Mouse (Mus musculus) hindbrain, embryonic 15.5 days (tissue): ENCODE results near the gene Sufu. TPM values are rescaled to one million over a fixed set of nuclear protein-coding genes. Genes with fewer than 3 reads are reported as not detected.

ENCODE experiments used
- ATAC-seq: fragments of 200-750 bp; cut with Nextera tagmentation; 2 replicates; pipeline ENCODE4 v1.8.0; 2017; ENCODE audit warnings: low read depth, moderate number of reproducible peaks, moderate TSS enrichment; ENCODE audit not compliant: low FRiP score
- H3K27ac ChIP-seq: fragments of 300-500 bp; sonication (generic); replicated peaks from 2 replicates; pipeline ENCODE4 v1.5.1; 2015; ENCODE audit warnings: mild to moderate bottlenecking, inconsistent platforms
- H3K27me3 ChIP-seq: fragments of 300-500 bp; sonication (generic); 2 replicates; pipeline ENCODE4 v1.6.1; 2015; ENCODE audit warnings: control low read depth, inconsistent platforms
- H3K36me3 ChIP-seq: fragments of 300-500 bp; sonication (generic); 2 replicates; pipeline ENCODE4 v1.6.1; 2015; ENCODE audit warnings: control low read depth, inconsistent platforms
- H3K4me1 ChIP-seq: fragments of 300-500 bp; sonication (generic); replicated peaks from 2 replicates; pipeline ENCODE4 v1.6.1; 2015; ENCODE audit warnings: control low read depth, inconsistent platforms
- H3K4me2 ChIP-seq: fragments of 300-500 bp; sonication (generic); 2 replicates; pipeline ENCODE4 v1.6.1; 2015; ENCODE audit warnings: moderate library complexity, mild to moderate bottlenecking, inconsistent platforms
- H3K4me3 ChIP-seq: fragments of 300-500 bp; sonication (generic); 2 replicates; pipeline ENCODE4 v1.5.1; 2015; ENCODE audit warnings: mild to moderate bottlenecking, inconsistent platforms
- H3K9ac ChIP-seq: fragments of 300-500 bp; sonication (generic); 2 replicates; pipeline ENCODE4 v1.6.1; 2015; ENCODE audit warnings: inconsistent platforms
- H3K9me3 ChIP-seq: fragments of 300-500 bp; sonication (generic); 2 replicates; pipeline ENCODE4 v1.6.1; 2016; ENCODE audit warnings: control low read depth, inconsistent platforms
- WGBS: fragments of 180-500 bp; shearing (Covaris S2); methylation state at CpG from one replicate; pipeline ENCODE4 v1.1.7; 2015; 5-methylcytosine and 5-hydroxymethylcytosine counted together
- polyA plus RNA-seq: library from polyadenylated mRNA; unstranded; fragments of >200 nt; fragmentation: Nextera tagmentation; extraction: Ambion mirVana; gene quantifications from 2 replicates; pipeline ENCODE4 v1.2.1, GENCODE M21; 2015

Sufu gene
- polyA plus RNA-seq, 1 experiment from 2014 or later, result 24.7 TPM

GRCm38 (mm10) chr19:46504085-46504552 lies 107.4 kb downstream of the Sufu start:
- Histone ChIP-seq H3K4me2 (peak overlapping the region; percentile 90), H3K9me3 (no peaks in the 10 kb centered on the region), H3K27me3 (no peaks in the 10 kb centered on the region), H3K9ac (peak overlapping the region; percentile 98), H3K36me3 (0 out of 2 replicates have a peak, but pooled peaks cover 5% of the 10 kb centered on the region), H3K27ac (peak overlapping the region; percentile 100), H3K4me1 (peaks cover 54% of the 10 kb centered on the region), H3K4me3 (peak overlapping the region; percentile 88)
- WGBS, result 0% methylated on average over 4 of the region's 4 CpGs
- ATAC-seq, result no peak

GRCm38 (mm10) chr19:46504822-46505417 lies 108.2 kb downstream of the Sufu start:
- 45% methylated on average over 9 of the region's 9 CpGs for WGBS
- Histone ChIP-seq H3K4me1 (peaks cover 62% of the 10 kb centered on the region), H3K27ac (peak overlapping the region; percentile 100)

GRCm38 (mm10) chr19:46505646-46506371 lies 109.1 kb downstream of the Sufu start:
- H3K27me3 ChIP-seq, result no peaks in the 10 kb centered on the region
- peak overlapping the region; percentile 88 for H3K4me3 ChIP-seq
- peak overlapping the region; percentile 15 for H3K9ac ChIP-seq
- 0 out of 2 replicates have a peak, but pooled peaks cover 9% of the 10 kb centered on the region for H3K36me3 ChIP-seq
- peak overlapping the region; percentile 100 for H3K27ac ChIP-seq
- peaks cover 71% of the 10 kb centered on the region for H3K4me1 ChIP-seq
- no peak for ATAC-seq
- H3K9me3 ChIP-seq, result no peaks in the 10 kb centered on the region
- 64% methylated on average over 8 of the region's 8 CpGs for WGBS
- peak overlapping the region; percentile 90 for H3K4me2 ChIP-seq

More at GRCm38 (mm10) chr19:46504822-46505417, 108.2 kb downstream of the Sufu start:
- H3K36me3 ChIP-seq, result 0 out of 2 replicates have a peak, but pooled peaks cover 5% of the 10 kb centered on the region
- H3K4me3 ChIP-seq, result peak overlapping the region; percentile 88
- no peaks in the 10 kb centered on the region for H3K9me3 ChIP-seq
- H3K4me2 ChIP-seq, result peak overlapping the region; percentile 90
- no peaks in the 10 kb centered on the region for H3K27me3 ChIP-seq
- ATAC-seq, result no peak
- H3K9ac ChIP-seq, result peak overlapping the region; percentile 98

- Histone ChIP-seq H3K27me3 (no peaks in the 10 kb centered on the region), H3K36me3 (0 out of 2 replicates have a peak, but pooled peaks cover 11% of the 10 kb centered on the region), H3K9me3 (no peaks in the 10 kb centered on the region), H3K4me2 (peak overlapping the region; percentile 90), H3K9ac (peak overlapping the region; percentile 15), H3K4me3 (peak overlapping the region; percentile 88), H3K27ac (peak overlapping the region; percentile 100), H3K4me1 (peaks cover 76% of the 10 kb centered on the region)
- WGBS, result 20% methylated on average over 3 of the region's 3 CpGs
- ATAC-seq, result no peak
These were observed 109.6 kb downstream of the Sufu start for GRCm38 (mm10) chr19:46506372-46506717.

- peak overlapping the region; percentile 90 for H3K4me2 ChIP-seq
- 0 out of 2 replicates have a peak overlapping the region, but pooled peaks have one; percentile 15 for H3K9ac ChIP-seq
- H3K4me3 ChIP-seq, result peak overlapping the region; percentile 88
- H3K36me3 ChIP-seq, result 0 out of 2 replicates have a peak, but pooled peaks cover 20% of the 10 kb centered on the region
- H3K27me3 ChIP-seq, result no peaks in the 10 kb centered on the region
- peak; percentile 16; the same call in 1 of the 2 replicates for ATAC-seq
- no peaks in the 10 kb centered on the region for H3K9me3 ChIP-seq
- peak overlapping the region; percentile 100 for H3K27ac ChIP-seq
- 17% methylated on average over 8 of the region's 8 CpGs for WGBS
- H3K4me1 ChIP-seq, result peaks cover 81% of the 10 kb centered on the region
These were observed 110.5 kb downstream of the Sufu start for GRCm38 (mm10) chr19:46507181-46507581.

GRCm38 (mm10) chr19:46507806-46508205 lies 111.1 kb downstream of the Sufu start:
- 43% methylated on average over 1 of the region's 1 CpGs for WGBS
- H3K27me3 ChIP-seq, result no peaks in the 10 kb centered on the region
- peaks cover 81% of the 10 kb centered on the region for H3K4me1 ChIP-seq
- H3K9ac ChIP-seq, result 0 out of 2 replicates have a peak overlapping the region, but pooled peaks have one; percentile 1
- peak overlapping the region; percentile 90 for H3K4me2 ChIP-seq
- no peak overlapping the region for H3K4me3 ChIP-seq
- H3K36me3 ChIP-seq, result peaks cover 25% of the 10 kb centered on the region
- ATAC-seq, result no peak
- H3K27ac ChIP-seq, result peak overlapping the region; percentile 100
- H3K9me3 ChIP-seq, result no peaks in the 10 kb centered on the region

- no peak for ATAC-seq
- Histone ChIP-seq H3K9me3 (no peaks in the 10 kb centered on the region), H3K4me3 (no peak overlapping the region), H3K9ac (no peak overlapping the region), H3K4me2 (peak overlapping the region; percentile 90), H3K36me3 (peaks cover 32% of the 10 kb centered on the region), H3K4me1 (peaks cover 81% of the 10 kb centered on the region), H3K27ac (0 out of 2 replicates have a peak overlapping the region, but pooled peaks have one; percentile 100), H3K27me3 (no peaks in the 10 kb centered on the region)
- WGBS, result 69% methylated on average over 3 of the region's 3 CpGs
These were observed 112.0 kb downstream of the Sufu start for GRCm38 (mm10) chr19:46508738-46509137.

GRCm38 (mm10) chr19:46509202-46509601 lies 112.5 kb downstream of the Sufu start:
- peaks cover 37% of the 10 kb centered on the region for H3K36me3 ChIP-seq
- no peak overlapping the region for H3K4me3 ChIP-seq
- WGBS, result 80% methylated on average over 3 of the region's 3 CpGs
- no peaks in the 10 kb centered on the region for H3K9me3 ChIP-seq
- peaks cover 76% of the 10 kb centered on the region for H3K4me1 ChIP-seq
- H3K27me3 ChIP-seq, result no peaks in the 10 kb centered on the region
- H3K27ac ChIP-seq, result no peak overlapping the region
- ATAC-seq, result no peak
- H3K9ac ChIP-seq, result no peak overlapping the region
- H3K4me2 ChIP-seq, result 0 out of 2 replicates have a peak overlapping the region, but pooled peaks have one; percentile 90

GRCm38 (mm10) chr19:46509736-46510135 lies 113.0 kb downstream of the Sufu start:
- no peak overlapping the region for H3K4me3 ChIP-seq
- peaks cover 71% of the 10 kb centered on the region for H3K4me1 ChIP-seq

GRCm38 (mm10) chr19:46510401-46510800 lies 113.7 kb downstream of the Sufu start:
- Histone ChIP-seq H3K27me3 (no peaks in the 10 kb centered on the region), H3K4me1 (peaks cover 64% of the 10 kb centered on the region), H3K9me3 (no peaks in the 10 kb centered on the region), H3K36me3 (peaks cover 48% of the 10 kb centered on the region), H3K4me3 (no peak overlapping the region), H3K4me2 (no peak overlapping the region), H3K9ac (no peak overlapping the region), H3K27ac (no peak overlapping the region)
- 76% methylated on average over 5 of the region's 5 CpGs for WGBS
- ATAC-seq, result no peak

More at GRCm38 (mm10) chr19:46509736-46510135, 113.0 kb downstream of the Sufu start:
- peaks cover 42% of the 10 kb centered on the region for H3K36me3 ChIP-seq
- no peak overlapping the region for H3K9ac ChIP-seq
- no peak overlapping the region for H3K4me2 ChIP-seq
- 76% methylated on average over 4 of the region's 4 CpGs for WGBS
- no peaks in the 10 kb centered on the region for H3K9me3 ChIP-seq
- no peak overlapping the region for H3K27ac ChIP-seq
- H3K27me3 ChIP-seq, result no peaks in the 10 kb centered on the region
- ATAC-seq, result no peak

- Histone ChIP-seq H3K4me2 (no peak overlapping the region), H3K9me3 (no peaks in the 10 kb centered on the region), H3K9ac (no peak overlapping the region), H3K36me3 (peaks cover 47% of the 10 kb centered on the region), H3K27me3 (no peaks in the 10 kb centered on the region), H3K4me3 (no peak overlapping the region), H3K27ac (no peak overlapping the region), H3K4me1 (peaks cover 60% of the 10 kb centered on the region)
- ATAC-seq, result no peak
- 62% methylated on average over 3 of the region's 3 CpGs for WGBS
These were observed 114.1 kb downstream of the Sufu start for GRCm38 (mm10) chr19:46510824-46511223.

GRCm38 (mm10) chr19:46511263-46511662 lies 114.6 kb downstream of the Sufu start:
- Histone ChIP-seq H3K4me2 (no peak overlapping the region), H3K9ac (no peak overlapping the region), H3K4me1 (peaks cover 56% of the 10 kb centered on the region), H3K36me3 (peaks cover 47% of the 10 kb centered on the region), H3K4me3 (no peak overlapping the region), H3K27me3 (no peaks in the 10 kb centered on the region), H3K9me3 (no peaks in the 10 kb centered on the region), H3K27ac (0 out of 2 replicates have a peak overlapping the region, but pooled peaks have one; percentile 15)
- 81% methylated on average over 10 of the region's 10 CpGs for WGBS
- no peak for ATAC-seq
